Mouse (Mus musculus) MN1 (cell line): ENCODE data around the gene Gm13090.

Experiments used
- DNase-seq: peaks from one replicate; pipeline ENCODE4 v3.0.0-alpha.2; 2016; ENCODE audit warnings: low spot score

Gene Gm13090

DNA sequence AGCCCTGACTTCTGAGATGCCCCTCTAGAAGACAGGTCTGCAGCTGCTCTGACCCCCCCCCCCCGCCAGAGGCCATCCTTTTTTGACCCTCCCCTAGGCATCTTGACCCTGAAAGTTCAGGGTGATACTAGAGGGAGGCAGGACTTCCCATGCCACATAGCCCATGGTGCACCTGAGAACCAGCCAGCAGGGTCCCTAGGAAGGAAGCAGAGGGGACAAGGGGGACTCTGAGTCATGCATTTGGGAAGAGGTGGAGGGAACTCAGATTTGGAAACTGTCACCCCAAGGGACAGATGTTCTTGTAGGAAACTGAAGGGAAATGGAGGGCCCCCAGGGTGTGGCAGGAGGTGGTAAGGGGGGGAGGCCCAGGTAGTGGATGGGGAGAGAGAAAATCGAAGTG lies 49.2 kb downstream of the Gm13090 start:
- DNase-seq: no peak

DNA sequence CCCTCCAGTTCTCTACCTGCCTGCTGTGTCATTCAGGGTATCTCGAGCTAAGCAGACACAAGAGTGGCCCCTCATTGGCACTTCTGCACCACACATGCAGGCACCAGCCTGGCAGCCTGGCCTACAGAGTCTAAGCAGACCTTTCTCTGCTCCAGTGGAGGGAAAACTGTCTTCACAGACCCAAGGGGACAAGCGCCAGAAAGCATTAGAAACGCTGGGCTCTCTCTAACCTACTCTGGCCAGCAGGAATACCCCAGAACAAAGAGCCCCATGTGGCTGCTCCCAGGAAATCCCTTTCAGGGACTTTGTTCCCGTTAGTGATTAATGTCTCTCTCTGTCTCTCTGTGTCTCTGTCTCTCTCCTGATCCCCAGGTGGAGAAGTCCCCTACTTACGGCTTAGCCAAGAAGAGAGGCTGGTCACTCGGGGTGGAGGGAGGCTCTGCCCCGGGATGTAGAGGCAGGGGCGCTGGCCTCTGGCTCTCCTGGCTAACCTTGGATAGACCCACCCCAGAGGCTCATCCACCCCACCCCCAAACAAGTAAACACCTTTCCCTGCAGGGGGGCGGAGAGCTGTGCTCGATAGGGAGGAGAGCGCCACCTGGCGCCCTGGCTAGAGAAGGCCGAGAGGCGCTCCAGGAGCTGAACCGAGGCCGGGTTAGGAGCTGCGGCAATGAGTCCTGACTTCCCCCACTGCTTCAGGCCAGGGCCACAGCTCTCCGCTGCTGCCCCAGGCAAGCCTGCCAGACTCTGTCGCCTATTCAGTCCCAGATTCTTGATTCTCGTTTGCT lies 49.9 kb downstream of the Gm13090 start:
- peak; percentile 82 for DNase-seq

DNA sequence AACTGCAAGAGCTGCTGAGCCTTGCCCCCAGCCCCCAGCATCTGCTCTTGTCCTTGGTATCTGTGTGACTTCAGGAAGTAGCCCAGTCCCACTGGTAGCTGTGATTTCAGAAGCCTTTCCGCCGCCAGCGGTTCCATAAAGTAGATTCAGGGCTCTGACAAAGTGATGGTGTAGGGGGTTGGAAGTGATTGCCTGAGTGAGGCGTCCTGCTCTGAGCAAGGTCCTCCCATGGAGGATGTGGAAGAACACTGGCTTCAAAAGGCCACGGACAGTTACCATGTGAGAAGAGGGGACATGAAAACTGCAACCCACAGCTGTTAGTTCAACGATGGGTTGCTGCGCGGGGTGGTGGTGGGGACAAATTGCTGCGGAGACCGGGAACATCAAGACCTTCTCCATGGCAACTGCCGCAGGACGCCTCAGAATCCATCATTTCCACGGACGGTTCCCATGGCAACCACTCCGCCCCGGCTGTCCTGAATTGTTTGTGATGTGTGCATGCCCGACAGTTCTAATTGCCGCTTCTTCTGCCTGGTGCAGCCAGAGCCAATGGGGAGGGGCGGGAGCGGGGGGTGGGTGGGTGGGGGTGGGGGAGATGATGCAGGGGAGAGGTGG lies 51.1 kb downstream of the Gm13090 start:
- DNase-seq: peak; percentile 71
